Mouse (Mus musculus) heart, adult 2 months (tissue): Measurements from ENCODE around the gene Hs6st3. TPM values are rescaled to one million over a fixed set of nuclear protein-coding genes. Genes with fewer than 3 reads are reported as not detected.

Source experiments
- DNase-seq, 2 experiments: peaks; one replicate each; pipeline ENCODE4 v3.0.0; 2021
- H3K27ac ChIP-seq: fragments of 200-600 bp; 2 replicates; pipeline ENCODE4 v1.8.1; 2022
- H3K27me3 ChIP-seq: fragments of 200-500 bp; 2 replicates; pipeline ENCODE4 v1.6.1; 2012; ENCODE audit warnings: mild to moderate bottlenecking, low read length, inconsistent platforms, mixed read lengths; ENCODE audit not compliant: control insufficient read depth, insufficient read depth
- H3K36me3 ChIP-seq: fragments of 200-500 bp; 2 replicates; pipeline ENCODE4 v1.6.1; 2012; ENCODE audit warnings: low read length, inconsistent platforms; ENCODE audit not compliant: control insufficient read depth, insufficient read depth
- H3K4me1 ChIP-seq: fragments of 200-500 bp; 2 replicates; pipeline ENCODE4 v1.6.1; 2011; ENCODE audit warnings: low read length; ENCODE audit not compliant: control insufficient read depth, insufficient read depth
- H3K4me3 ChIP-seq: fragments of 200-600 bp; 2 replicates; pipeline ENCODE4 v1.8.1; 2022
- H3K79me2 ChIP-seq: fragments of 200-500 bp; replicated peaks from 2 replicates; pipeline ENCODE4 v1.6.1; 2012; ENCODE audit warnings: mild to moderate bottlenecking, inconsistent platforms, low read length, moderate library complexity, mixed read lengths; ENCODE audit not compliant: control insufficient read depth, insufficient read depth
- H3K9ac ChIP-seq: fragments of 200-500 bp; 2 replicates; pipeline ENCODE4 v1.6.1; 2012; ENCODE audit warnings: low read depth, mild to moderate bottlenecking, control low read depth, inconsistent platforms, low read length, mixed read lengths
- CTCF ChIP-seq: fragments of 200-600 bp; IDR thresholded peaks from 2 replicates; pipeline ENCODE4 v1.8.1; 2022; ENCODE audit warnings: antibody characterized with exemption, mild to moderate bottlenecking, moderate library complexity
- EP300 ChIP-seq: fragments of 200-500 bp; IDR thresholded peaks from 2 replicates; pipeline ENCODE4 v1.6.1; 2011; ENCODE audit warnings: low read depth, low read length, control low read depth; ENCODE audit not compliant: insufficient read depth
- POLR2A ChIP-seq: fragments of 200-500 bp; IDR thresholded peaks from 2 replicates; pipeline ENCODE4 v1.6.1; 2011; ENCODE audit warnings: mild to moderate bottlenecking, low read depth, low read length, control low read depth; ENCODE audit not compliant: insufficient read depth
- WGBS: fragments of 180-500 bp; shearing (Covaris S2); methylation state at CpG from one replicate; pipeline ENCODE4 v1.1.7; 2018; 5-methylcytosine and 5-hydroxymethylcytosine counted together
- intact Hi-C: fragments of 180-260 bp; cut with DNase I; formaldehyde crosslinking; loops from one replicate; pipeline ENCODE4 v1.15.1; 2025
- polyA plus RNA-seq: library from polyadenylated mRNA; depleted of rRNA; stranded (reverse); fragments of >200 nt; gene quantifications from 2 replicates; pipeline ENCODE4 v1.2.3, GENCODE M21; 2012
- total RNA-seq, 2 experiments: library from RNA; stranded (reverse); gene quantifications; 2 replicates each; pipeline ENCODE4 v1.2.3; 2021

The Hs6st3 gene
- total and polyA plus RNA-seq, 3 experiments: not detected

- no peaks in the 10 kb centered on the region for H3K4me1 ChIP-seq
- no peaks in the 10 kb centered on the region for H3K36me3 ChIP-seq
- no peak overlapping the region for H3K27ac ChIP-seq
- H3K79me2 ChIP-seq: no peaks in the 10 kb centered on the region
- no peak for TF ChIP-seq POLR2A
- no peak for TF ChIP-seq CTCF
- no peak for TF ChIP-seq EP300
- 89% methylated on average over 4 of the region's 4 CpGs for WGBS
- no peak overlapping the region for H3K9ac ChIP-seq
- no peaks in the 10 kb centered on the region for H3K27me3 ChIP-seq
- H3K4me3 ChIP-seq: no peak overlapping the region
- no peak for DNase-seq
- intact Hi-C loops: no loop called here
Measured at GRCm38 (mm10) chr14:119813898-119814297, 675.8 kb downstream of the Hs6st3 start.

GRCm38 (mm10) chr14:119815616-119816015, 677.5 kb downstream of the Hs6st3 start:
- intact Hi-C loops: no loop called here
- no peaks in the 10 kb centered on the region for H3K4me1 ChIP-seq

GRCm38 (mm10) chr14:119820562-119820961, 682.4 kb downstream of the Hs6st3 start:
- TF ChIP-seq CTCF (no peak), POLR2A (no peak), EP300 (no peak)
- no peaks in the 10 kb centered on the region for H3K4me1 ChIP-seq

More at GRCm38 (mm10) chr14:119815616-119816015, 677.5 kb downstream of the Hs6st3 start:
- DNase-seq: no peak
- 59% methylated on average over 5 of the region's 5 CpGs for WGBS
- H3K36me3 ChIP-seq: no peaks in the 10 kb centered on the region
- no peaks in the 10 kb centered on the region for H3K27me3 ChIP-seq
- no peak overlapping the region for H3K27ac ChIP-seq
- no peaks in the 10 kb centered on the region for H3K79me2 ChIP-seq
- no peak overlapping the region for H3K9ac ChIP-seq
- TF ChIP-seq CTCF: no peak
- no peak for TF ChIP-seq EP300
- no peak for TF ChIP-seq POLR2A
- H3K4me3 ChIP-seq: no peak overlapping the region

GRCm38 (mm10) chr14:119831165-119832011, 693.2 kb downstream of the Hs6st3 start:
- no peaks in the 10 kb centered on the region for H3K4me1 ChIP-seq
- intact Hi-C loops: no loop called here

More at GRCm38 (mm10) chr14:119820562-119820961, 682.4 kb downstream of the Hs6st3 start:
- no peaks in the 10 kb centered on the region for H3K79me2 ChIP-seq
- H3K27me3 ChIP-seq: no peaks in the 10 kb centered on the region
- DNase-seq: no peak
- WGBS: 51% methylated on average over 6 of the region's 6 CpGs
- H3K9ac ChIP-seq: no peak overlapping the region
- H3K36me3 ChIP-seq: no peaks in the 10 kb centered on the region
- H3K4me3 ChIP-seq: no peak overlapping the region
- intact Hi-C loops: no loop called here
- H3K27ac ChIP-seq: no peak overlapping the region

GRCm38 (mm10) chr14:119832012-119832325, 693.8 kb downstream of the Hs6st3 start:
- H3K27me3 ChIP-seq: no peaks in the 10 kb centered on the region
- H3K27ac ChIP-seq: no peak overlapping the region
- intact Hi-C loops: no loop called here
- DNase-seq: no peak
- TF ChIP-seq POLR2A: no peak
- no peak for TF ChIP-seq EP300
- no peak for TF ChIP-seq CTCF
- no peak overlapping the region for H3K9ac ChIP-seq
- no peak overlapping the region for H3K4me3 ChIP-seq
- no peaks in the 10 kb centered on the region for H3K79me2 ChIP-seq
- no peaks in the 10 kb centered on the region for H3K36me3 ChIP-seq
- H3K4me1 ChIP-seq: no peaks in the 10 kb centered on the region
- WGBS: 79% methylated on average over 7 of the region's 7 CpGs

More at GRCm38 (mm10) chr14:119831165-119832011, 693.2 kb downstream of the Hs6st3 start:
- TF ChIP-seq CTCF (no peak), POLR2A (no peak), EP300 (no peak)
- Histone ChIP-seq H3K9ac (no peak overlapping the region), H3K27ac (no peak overlapping the region), H3K4me3 (no peak overlapping the region), H3K27me3 (no peaks in the 10 kb centered on the region), H3K36me3 (no peaks in the 10 kb centered on the region), H3K79me2 (no peaks in the 10 kb centered on the region)
- 42% methylated on average over 19 of the region's 19 CpGs for WGBS
- DNase-seq: no peak

GRCm38 (mm10) chr14:119832940-119833339, 694.8 kb downstream of the Hs6st3 start:
- Histone ChIP-seq H3K79me2 (no peaks in the 10 kb centered on the region), H3K36me3 (no peaks in the 10 kb centered on the region), H3K4me1 (no peaks in the 10 kb centered on the region), H3K27me3 (no peaks in the 10 kb centered on the region), H3K27ac (no peak overlapping the region), H3K4me3 (no peak overlapping the region), H3K9ac (no peak overlapping the region)
- TF ChIP-seq CTCF (no peak), EP300 (no peak), POLR2A (no peak)
- WGBS: 47% methylated on average over 9 of the region's 9 CpGs
- intact Hi-C loops: no loop called here
- no peak for DNase-seq
